Mouse (Mus musculus): ENCODE measurements around the gene Srek1. TPM values are rescaled to one million over a fixed set of nuclear protein-coding genes. Genes with fewer than 3 reads are reported as not detected.
A peak's percentile ranks its signal among the peaks of the same experiment; 100 is the strongest.

The Srek1 gene
- polyA plus RNA-seq, 1 experiment from 2014 or later: 91.9 TPM

DNA sequence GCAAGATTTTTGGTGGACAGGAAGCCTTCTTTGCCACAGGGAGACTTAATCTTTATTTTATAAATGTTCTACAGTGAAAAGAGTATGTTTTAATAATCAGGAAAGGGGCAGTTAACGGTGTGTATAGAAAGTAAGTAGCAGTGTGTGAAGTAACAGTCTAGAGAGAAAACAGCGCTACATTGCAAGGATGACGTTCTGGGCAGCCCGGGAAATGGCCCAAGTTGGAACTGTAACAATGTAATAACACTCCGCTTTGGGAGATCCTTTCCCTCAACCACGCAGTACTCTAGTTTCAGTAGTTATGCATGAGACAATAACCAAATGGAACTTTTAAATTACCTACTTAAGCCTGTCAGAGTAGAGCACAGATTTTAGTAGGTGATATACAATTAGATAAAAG lies 70.6 kb downstream of the Srek1 start:
- Histone ChIP-seq H3K9me3 (ENCODE audit: control insufficient read depth, low read length) (no peaks in the 10 kb centered on the region), H3K4me3 (ENCODE audit: low read depth, low read length) (no peak overlapping the region), H3K9ac (ENCODE audit: low read length) (no peak overlapping the region), H3K27me3 (ENCODE audit: control insufficient read depth, insufficient read depth, low read length) (no peaks in the 10 kb centered on the region), H3K36me3 (ENCODE audit: control insufficient read depth, insufficient read depth, low read length) (no peaks in the 10 kb centered on the region), H3K27ac (ENCODE audit: low read depth, low read length) (no peak overlapping the region), H3K4me1 (ENCODE audit: control insufficient read depth, insufficient read depth, low read length) (no peaks in the 10 kb centered on the region), H3K4me2 (no peak overlapping the region)
- no peak for DNase-seq (ENCODE audit: low spot score, missing footprints)
- 82% methylated on average over 6 of the region's 6 CpGs for WGBS
- no peak for ATAC-seq (ENCODE audit: low FRiP score)

DNA sequence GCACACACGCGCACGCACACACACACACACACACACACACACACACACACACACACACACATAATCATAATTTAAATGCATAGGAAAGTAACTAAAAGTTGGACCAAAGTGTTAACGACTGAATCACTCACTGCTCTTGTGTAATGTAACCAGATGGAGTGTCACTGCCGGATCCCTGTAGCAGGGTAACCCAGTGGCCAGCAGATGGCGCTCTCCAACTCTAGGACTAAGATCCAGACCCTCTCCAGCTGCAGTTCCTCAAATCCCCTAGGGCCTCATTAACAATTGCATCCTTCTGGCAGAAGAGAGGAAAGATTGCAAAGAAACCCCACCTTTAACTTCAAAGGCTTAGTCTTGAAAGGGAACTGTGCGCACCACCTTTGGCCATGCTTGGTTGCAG lies 71.0 kb downstream of the Srek1 start:
- Histone ChIP-seq H3K4me2 (no peak overlapping the region), H3K36me3 (ENCODE audit: control insufficient read depth, insufficient read depth, low read length) (no peaks in the 10 kb centered on the region), H3K27ac (ENCODE audit: low read depth, low read length) (no peak overlapping the region), H3K9me3 (ENCODE audit: control insufficient read depth, low read length) (no peaks in the 10 kb centered on the region), H3K4me3 (ENCODE audit: low read depth, low read length) (no peak overlapping the region), H3K27me3 (ENCODE audit: control insufficient read depth, insufficient read depth, low read length) (no peaks in the 10 kb centered on the region), H3K9ac (ENCODE audit: low read length) (no peak overlapping the region), H3K4me1 (ENCODE audit: control insufficient read depth, insufficient read depth, low read length) (no peaks in the 10 kb centered on the region)
- ATAC-seq (ENCODE audit: low FRiP score) (peak; percentile 90), DNase-seq (ENCODE audit: low spot score, missing footprints) (peak; percentile 99)
- WGBS: 36% methylated on average over 7 of the region's 7 CpGs

DNA sequence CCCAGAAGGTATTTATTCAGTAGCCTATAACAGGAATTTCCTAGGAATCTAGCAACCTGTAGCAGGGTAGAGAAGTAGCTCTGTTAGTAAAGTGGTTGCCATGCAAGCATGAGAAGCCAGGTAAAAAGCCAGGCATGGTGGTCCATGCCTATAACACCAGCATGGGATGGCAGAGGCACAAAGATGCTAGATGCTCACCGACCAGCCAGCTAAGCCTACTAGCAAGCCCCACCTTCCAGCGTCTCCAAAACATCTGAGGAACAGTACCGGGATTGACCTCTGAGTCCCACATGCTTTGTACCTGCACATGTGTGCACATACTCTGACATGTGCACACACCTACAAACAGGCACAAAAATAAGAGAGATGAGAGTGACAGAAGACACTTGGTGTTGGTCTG lies 72.1 kb downstream of the Srek1 start:
- Histone ChIP-seq H3K27me3 (ENCODE audit: control insufficient read depth, insufficient read depth, low read length) (no peaks in the 10 kb centered on the region), H3K4me1 (ENCODE audit: control insufficient read depth, insufficient read depth, low read length) (no peaks in the 10 kb centered on the region), H3K9ac (ENCODE audit: low read length) (no peak overlapping the region), H3K36me3 (ENCODE audit: control insufficient read depth, insufficient read depth, low read length) (no peaks in the 10 kb centered on the region), H3K4me3 (ENCODE audit: low read depth, low read length) (no peak overlapping the region), H3K27ac (ENCODE audit: low read depth, low read length) (no peak overlapping the region), H3K9me3 (ENCODE audit: control insufficient read depth, low read length) (no peaks in the 10 kb centered on the region), H3K4me2 (no peak overlapping the region)
- ATAC-seq (ENCODE audit: low FRiP score): no peak
- DNase-seq (ENCODE audit: low spot score, missing footprints): no peak
- WGBS: 83% methylated on average over 3 of the region's 3 CpGs

DNA sequence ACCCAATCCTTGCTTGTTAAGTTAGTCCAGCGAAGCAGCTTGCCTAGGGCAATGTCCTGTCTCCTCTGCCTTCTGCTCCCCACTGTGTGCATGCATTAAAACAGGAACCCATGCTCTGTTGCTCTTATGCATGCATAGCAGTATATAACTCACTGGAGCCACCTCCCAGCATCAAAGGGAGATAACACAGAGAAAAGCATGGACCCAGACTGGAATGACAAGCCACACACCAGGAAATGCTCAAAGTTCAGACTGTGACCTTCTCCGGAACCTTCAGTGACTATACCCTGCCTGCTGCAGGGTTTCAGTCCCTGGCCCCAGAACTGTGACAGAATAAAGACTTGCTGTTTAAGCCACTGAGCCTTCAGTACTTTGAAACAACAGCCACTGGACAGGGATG lies 73.7 kb downstream of the Srek1 start:
- no peak overlapping the region for H3K9ac ChIP-seq (ENCODE audit: low read length)
- H3K27me3 ChIP-seq (ENCODE audit: control insufficient read depth, insufficient read depth, low read length): no peaks in the 10 kb centered on the region
- H3K4me3 ChIP-seq (ENCODE audit: low read depth, low read length): no peak overlapping the region
- 86% methylated on average over 2 of the region's 2 CpGs for WGBS
- DNase-seq (ENCODE audit: low spot score, missing footprints) (no peak), ATAC-seq (ENCODE audit: low FRiP score) (no peak)
- no peaks in the 10 kb centered on the region for H3K9me3 ChIP-seq (ENCODE audit: control insufficient read depth, low read length)
- no peaks in the 10 kb centered on the region for H3K4me1 ChIP-seq (ENCODE audit: control insufficient read depth, insufficient read depth, low read length)
- H3K4me2 ChIP-seq: no peak overlapping the region
- no peaks in the 10 kb centered on the region for H3K36me3 ChIP-seq (ENCODE audit: control insufficient read depth, insufficient read depth, low read length)
- H3K27ac ChIP-seq (ENCODE audit: low read depth, low read length): no peak overlapping the region

DNA sequence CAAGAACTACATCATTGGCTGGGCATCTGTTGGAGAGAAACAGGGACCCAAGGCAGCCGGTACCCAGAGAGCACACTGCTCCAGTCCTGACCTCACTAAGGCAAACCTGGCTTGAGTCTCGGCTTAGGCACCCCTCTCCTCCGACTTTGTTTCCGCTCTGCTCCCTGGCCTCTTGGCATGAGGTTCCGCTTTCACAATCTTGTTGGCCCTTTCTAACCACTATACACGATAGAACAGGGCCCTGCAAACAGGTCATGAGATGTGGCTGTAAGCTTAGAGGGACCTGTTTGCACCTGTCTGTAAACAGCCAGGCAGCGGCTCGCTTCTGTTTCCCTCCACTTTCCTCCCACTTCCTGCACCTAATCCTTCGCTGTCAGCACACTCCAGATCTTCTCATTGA lies 76.4 kb downstream of the Srek1 start:
- no peak overlapping the region for H3K4me3 ChIP-seq (ENCODE audit: low read depth, low read length)
- no peaks in the 10 kb centered on the region for H3K4me1 ChIP-seq (ENCODE audit: control insufficient read depth, insufficient read depth, low read length)
- no peak for DNase-seq (ENCODE audit: low spot score, missing footprints)
- H3K27ac ChIP-seq (ENCODE audit: low read depth, low read length): no peak overlapping the region
- ATAC-seq (ENCODE audit: low FRiP score): no peak
- H3K4me2 ChIP-seq: no peak overlapping the region
- no peaks in the 10 kb centered on the region for H3K36me3 ChIP-seq (ENCODE audit: control insufficient read depth, insufficient read depth, low read length)
- H3K9ac ChIP-seq (ENCODE audit: low read length): no peak overlapping the region
- H3K9me3 ChIP-seq (ENCODE audit: control insufficient read depth, low read length): no peaks in the 10 kb centered on the region
- 78% methylated on average over 9 of the region's 9 CpGs for WGBS
- H3K27me3 ChIP-seq (ENCODE audit: control insufficient read depth, insufficient read depth, low read length): no peaks in the 10 kb centered on the region

DNA sequence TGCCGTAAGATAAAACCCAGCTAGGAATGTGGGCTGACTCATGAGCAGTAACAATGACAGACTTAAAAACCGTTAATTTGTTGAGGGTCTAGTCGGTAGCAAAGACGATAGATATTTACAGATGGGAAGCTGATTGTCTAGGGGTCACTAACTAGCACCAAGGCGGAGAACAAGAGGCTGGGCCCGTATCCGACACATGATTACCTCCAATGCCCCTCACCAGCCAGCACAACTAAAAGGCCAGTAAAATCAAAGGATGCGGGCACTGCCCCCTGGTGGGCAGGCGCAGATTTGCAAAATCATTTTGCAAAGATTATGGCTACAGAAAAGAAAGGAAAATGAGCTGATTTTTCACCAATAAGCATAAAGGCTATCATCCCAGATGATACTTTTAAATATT lies 78.2 kb downstream of the Srek1 start:
- 0 out of 2 replicates have a peak, but pooled peaks have one; percentile 38 for ATAC-seq (ENCODE audit: low FRiP score)
- no peaks in the 10 kb centered on the region for H3K9me3 ChIP-seq (ENCODE audit: control insufficient read depth, low read length)
- no peak overlapping the region for H3K9ac ChIP-seq (ENCODE audit: low read length)
- H3K4me3 ChIP-seq (ENCODE audit: low read depth, low read length): no peak overlapping the region
- WGBS: 43% methylated on average over 9 of the region's 9 CpGs
- no peak overlapping the region for H3K27ac ChIP-seq (ENCODE audit: low read depth, low read length)
- DNase-seq (ENCODE audit: low spot score, missing footprints): peak; percentile 94
- H3K27me3 ChIP-seq (ENCODE audit: control insufficient read depth, insufficient read depth, low read length): no peaks in the 10 kb centered on the region
- no peaks in the 10 kb centered on the region for H3K36me3 ChIP-seq (ENCODE audit: control insufficient read depth, insufficient read depth, low read length)
- H3K4me2 ChIP-seq: no peak overlapping the region
- no peaks in the 10 kb centered on the region for H3K4me1 ChIP-seq (ENCODE audit: control insufficient read depth, insufficient read depth, low read length)

DNA sequence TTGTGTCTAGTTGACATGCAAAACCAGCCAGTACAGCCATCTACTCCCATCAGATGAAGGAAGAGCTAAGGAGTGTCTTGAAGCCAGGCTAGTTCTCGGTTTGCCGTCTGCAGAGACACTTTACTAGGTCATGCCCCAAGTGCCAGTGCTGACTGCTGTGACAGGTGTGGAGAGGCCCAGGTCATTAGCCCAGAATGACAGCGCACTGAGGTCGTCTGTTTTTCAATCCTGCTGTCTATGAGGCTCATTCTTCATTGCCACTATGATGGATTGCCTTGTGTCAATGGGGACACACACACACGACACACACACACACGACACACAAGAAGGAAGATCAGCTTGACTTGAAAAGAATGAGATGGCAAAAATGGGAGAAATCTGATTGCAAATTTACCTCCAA lies 79.0 kb downstream of the Srek1 start:
- Histone ChIP-seq H3K27me3 (ENCODE audit: control insufficient read depth, insufficient read depth, low read length) (no peaks in the 10 kb centered on the region), H3K27ac (ENCODE audit: low read depth, low read length) (no peak overlapping the region), H3K36me3 (ENCODE audit: control insufficient read depth, insufficient read depth, low read length) (no peaks in the 10 kb centered on the region), H3K4me1 (ENCODE audit: control insufficient read depth, insufficient read depth, low read length) (no peaks in the 10 kb centered on the region), H3K9me3 (ENCODE audit: control insufficient read depth, low read length) (no peaks in the 10 kb centered on the region), H3K9ac (ENCODE audit: low read length) (no peak overlapping the region), H3K4me3 (ENCODE audit: low read depth, low read length) (no peak overlapping the region), H3K4me2 (no peak overlapping the region)
- ATAC-seq (ENCODE audit: low FRiP score) (no peak), DNase-seq (ENCODE audit: low spot score, missing footprints) (no peak)
- WGBS: 84% methylated on average over 6 of the region's 6 CpGs

Other genes starting within 250 kb of the Srek1 start
- 27.6 and 28.5 TPM in 2 replicates for gene Erbin, start 145.9 kb upstream of the Srek1 start, polyA plus RNA-seq (2014; fragmentation: Nextera tagmentation; extraction: Ambion mirVana)